Mouse (Mus musculus) G1E (cell line): ENCODE measurements around the gene 4930432K21Rik.

ENCODE experiments used
- CTCF ChIP-seq: IDR thresholded peaks from 2 replicates; pipeline ENCODE4 v1.5.1; 2012; ENCODE audit warnings: low read depth, low read length, inconsistent platforms, mixed read lengths
- GATA1 ChIP-seq: IDR thresholded peaks from 2 replicates; pipeline ENCODE4 v1.6.1; 2012; ENCODE audit warnings: borderline replicate concordance, low read length, inconsistent platforms, mixed read lengths
- POLR2AphosphoS5 ChIP-seq: IDR thresholded peaks from 2 replicates; pipeline ENCODE4 v1.6.1; 2012; ENCODE audit warnings: low read depth, low read length, inconsistent platforms; ENCODE audit not compliant: insufficient replicate concordance
- TAL1 ChIP-seq: conservative IDR thresholded peaks from 2 replicates; pipeline ENCODE4 v1.6.1; 2012; ENCODE audit warnings: low read depth, low read length, inconsistent platforms, mixed read lengths

DNA sequence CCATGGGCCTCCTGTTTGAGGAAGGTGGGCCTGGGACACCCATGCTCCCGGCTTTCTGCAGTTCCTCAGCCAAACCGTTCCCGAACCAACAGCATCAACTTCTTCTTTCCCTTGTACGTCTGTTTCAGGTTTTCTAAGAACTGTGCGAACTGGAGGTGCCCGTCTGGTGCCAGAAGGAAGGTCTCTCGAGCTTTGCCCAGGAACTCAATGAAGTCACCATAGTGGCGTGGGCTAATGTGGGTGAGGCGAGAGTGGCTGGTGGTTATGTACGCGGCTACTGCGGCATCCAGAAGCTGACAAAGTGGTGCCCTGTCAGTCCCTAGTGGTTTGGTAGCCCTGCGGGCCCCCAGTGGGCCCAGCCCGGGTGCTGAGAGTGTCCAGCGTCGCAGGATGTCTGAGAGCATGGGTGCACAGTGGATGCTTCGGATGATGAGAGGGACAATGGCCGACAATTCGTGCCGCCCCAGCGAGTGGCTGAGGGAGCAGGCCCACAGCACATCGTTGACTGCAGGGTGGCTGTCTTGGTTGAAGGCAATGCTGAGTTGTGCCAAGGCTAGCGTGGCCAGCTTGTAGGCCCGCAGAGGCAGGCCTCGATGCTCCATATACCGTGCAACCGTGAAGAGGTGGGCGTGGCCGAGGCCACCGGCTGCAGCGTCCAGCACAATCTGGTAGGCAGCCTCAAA, 64.2 kb downstream of the 4930432K21Rik start:
- TF ChIP-seq CTCF, result no peak
- TF ChIP-seq TAL1, result no peak
- TF ChIP-seq GATA1, result no peak
- TF ChIP-seq POLR2AphosphoS5, result 0 out of 2 replicates have a peak, but pooled peaks have one; percentile 25
